Mouse (Mus musculus): Measurements from ENCODE around the gene Rnf186. TPM values are rescaled to one million over a fixed set of nuclear protein-coding genes. Genes with fewer than 3 reads are reported as not detected.

Gene Rnf186
- total and polyA plus RNA-seq, 2 experiments from 2014 or later = not detected

- Histone ChIP-seq H3K27me3 (ENCODE audit: insufficient read depth, low read length) (no peaks in the 10 kb centered on the region; the same call in 1 of the 2 replicates), H3K9me3 (ENCODE audit: low read length) (no peaks in the 10 kb centered on the region), H3K4me3 (ENCODE audit: low read depth, low read length) (no peak overlapping the region), H3K4me1 (ENCODE audit: insufficient read depth, low read length) (peaks cover 4% of the 10 kb centered on the region; the same call in 1 of the 2 replicates), H3K27ac (ENCODE audit: low read depth, low read length) (no peak overlapping the region), H3K36me3 (ENCODE audit: insufficient read depth, low read length) (no peaks in the 10 kb centered on the region), H3K9ac (replicated peaks; ENCODE audit: low read length, poor library complexity, severe bottlenecking) (no peak overlapping the region), H3K4me2 (ENCODE audit: low read depth, low read length, poor library complexity, severe bottlenecking) (0 out of 2 replicates have a peak overlapping the region, but pooled peaks have one; percentile 4)
- no peak for DNase-seq (ENCODE audit: low spot score)
- TF ChIP-seq CTCF (IDR thresholded peaks at IDR 0.05) = no peak
- WGBS = 32% methylated on average over 12 of the region's 12 CpGs
- no peak for ATAC-seq (ENCODE audit: low FRiP score)
These were observed 14.0 kb downstream of the Rnf186 start for GRCm38 (mm10) chr4:138980771-138981420.

GRCm38 (mm10) chr4:138983422-138983821 lies 16.5 kb downstream of the Rnf186 start:
- H3K27ac ChIP-seq (ENCODE audit: low read depth, low read length) = no peak overlapping the region
- 73% methylated on average over 3 of the region's 3 CpGs for WGBS
- TF ChIP-seq CTCF (IDR thresholded peaks at IDR 0.05) = no peak
- ATAC-seq (ENCODE audit: low FRiP score) (no peak), DNase-seq (ENCODE audit: low spot score) (no peak)
- no peaks in the 10 kb centered on the region; the same call in 1 of the 2 replicates for H3K27me3 ChIP-seq (ENCODE audit: insufficient read depth, low read length)
- no peaks in the 10 kb centered on the region for H3K36me3 ChIP-seq (ENCODE audit: insufficient read depth, low read length)
- no peaks in the 10 kb centered on the region for H3K9me3 ChIP-seq (ENCODE audit: low read length)
- no peaks in the 10 kb centered on the region for H3K4me1 ChIP-seq (ENCODE audit: insufficient read depth, low read length)
- H3K4me3 ChIP-seq (ENCODE audit: low read depth, low read length) = no peak overlapping the region
- H3K9ac ChIP-seq (replicated peaks; ENCODE audit: low read length, poor library complexity, severe bottlenecking) = no peak overlapping the region
- H3K4me2 ChIP-seq (ENCODE audit: low read depth, low read length, poor library complexity, severe bottlenecking) = no peak overlapping the region

GRCm38 (mm10) chr4:138984744-138985143 lies 17.8 kb downstream of the Rnf186 start:
- H3K27me3 ChIP-seq (ENCODE audit: insufficient read depth, low read length) = no peaks in the 10 kb centered on the region
- TF ChIP-seq CTCF (IDR thresholded peaks at IDR 0.05) = peak; percentile 54
- no peak overlapping the region for H3K9ac ChIP-seq (replicated peaks; ENCODE audit: low read length, poor library complexity, severe bottlenecking)
- no peaks in the 10 kb centered on the region for H3K4me1 ChIP-seq (ENCODE audit: insufficient read depth, low read length)
- no peak for ATAC-seq (ENCODE audit: low FRiP score)
- no peaks in the 10 kb centered on the region for H3K36me3 ChIP-seq (ENCODE audit: insufficient read depth, low read length)
- no peaks in the 10 kb centered on the region for H3K9me3 ChIP-seq (ENCODE audit: low read length)
- H3K27ac ChIP-seq (ENCODE audit: low read depth, low read length) = no peak overlapping the region
- DNase-seq (ENCODE audit: low spot score) = no peak
- no peak overlapping the region for H3K4me3 ChIP-seq (ENCODE audit: low read depth, low read length)
- no peak overlapping the region for H3K4me2 ChIP-seq (ENCODE audit: low read depth, low read length, poor library complexity, severe bottlenecking)
- 74% methylated on average over 7 of the region's 7 CpGs for WGBS

GRCm38 (mm10) chr4:138986280-138986679 lies 19.4 kb downstream of the Rnf186 start:
- no peak for TF ChIP-seq CTCF (IDR thresholded peaks at IDR 0.05)

GRCm38 (mm10) chr4:138994389-138994788 lies 27.5 kb downstream of the Rnf186 start:
- no peaks in the 10 kb centered on the region for H3K9me3 ChIP-seq (ENCODE audit: low read length)
- ATAC-seq (ENCODE audit: low FRiP score) (no peak), DNase-seq (ENCODE audit: low spot score) (no peak)
- no peak overlapping the region for H3K4me2 ChIP-seq (ENCODE audit: low read depth, low read length, poor library complexity, severe bottlenecking)
- H3K9ac ChIP-seq (replicated peaks; ENCODE audit: low read length, poor library complexity, severe bottlenecking) = no peak overlapping the region
- H3K4me1 ChIP-seq (ENCODE audit: insufficient read depth, low read length) = no peaks in the 10 kb centered on the region
- H3K27me3 ChIP-seq (ENCODE audit: insufficient read depth, low read length) = no peaks in the 10 kb centered on the region
- no peaks in the 10 kb centered on the region for H3K36me3 ChIP-seq (ENCODE audit: insufficient read depth, low read length)
- WGBS = 80% methylated on average over 3 of the region's 3 CpGs
- H3K4me3 ChIP-seq (ENCODE audit: low read depth, low read length) = no peak overlapping the region
- no peak overlapping the region for H3K27ac ChIP-seq (ENCODE audit: low read depth, low read length)
- TF ChIP-seq CTCF (IDR thresholded peaks at IDR 0.05) = no peak

More at GRCm38 (mm10) chr4:138986280-138986679, 19.4 kb downstream of the Rnf186 start:
- Histone ChIP-seq H3K9ac (replicated peaks; ENCODE audit: low read length, poor library complexity, severe bottlenecking) (no peak overlapping the region), H3K4me2 (ENCODE audit: low read depth, low read length, poor library complexity, severe bottlenecking) (no peak overlapping the region), H3K36me3 (ENCODE audit: insufficient read depth, low read length) (no peaks in the 10 kb centered on the region), H3K27me3 (ENCODE audit: insufficient read depth, low read length) (no peaks in the 10 kb centered on the region), H3K9me3 (ENCODE audit: low read length) (no peaks in the 10 kb centered on the region), H3K27ac (ENCODE audit: low read depth, low read length) (no peak overlapping the region), H3K4me1 (ENCODE audit: insufficient read depth, low read length) (no peaks in the 10 kb centered on the region), H3K4me3 (ENCODE audit: low read depth, low read length) (no peak overlapping the region)
- 34% methylated on average over 5 of the region's 5 CpGs for WGBS
- ATAC-seq (ENCODE audit: low FRiP score) (no peak), DNase-seq (ENCODE audit: low spot score) (no peak)

DNA sequence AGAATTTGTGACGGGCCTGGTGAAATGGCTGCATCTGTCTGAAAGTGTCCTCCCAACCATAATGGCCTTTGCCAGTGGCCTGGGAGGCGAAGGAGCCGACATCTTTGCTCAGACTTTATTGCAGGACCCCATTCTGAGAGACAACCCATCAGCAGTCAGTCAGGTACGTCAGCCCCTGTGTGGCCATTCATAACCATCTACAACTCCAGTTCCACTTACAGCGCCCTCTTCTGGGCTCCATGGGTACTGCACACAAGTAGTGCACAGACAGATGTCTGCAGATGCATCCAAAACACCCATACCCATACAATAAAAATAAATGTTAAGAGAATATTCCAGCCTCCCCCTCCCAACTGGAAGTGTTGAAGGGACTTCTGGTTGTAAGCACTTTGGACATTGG lies 29.5 kb downstream of the Rnf186 start:
- TF ChIP-seq CTCF (IDR thresholded peaks at IDR 0.05) = peak; percentile 59

More for the DNA sequence above, 29.5 kb downstream of the Rnf186 start:
- Histone ChIP-seq H3K27me3 (ENCODE audit: insufficient read depth, low read length) (no peaks in the 10 kb centered on the region), H3K4me3 (ENCODE audit: low read depth, low read length) (no peak overlapping the region), H3K4me2 (ENCODE audit: low read depth, low read length, poor library complexity, severe bottlenecking) (no peak overlapping the region), H3K4me1 (ENCODE audit: insufficient read depth, low read length) (no peaks in the 10 kb centered on the region), H3K9me3 (ENCODE audit: low read length) (no peaks in the 10 kb centered on the region), H3K9ac (replicated peaks; ENCODE audit: low read length, poor library complexity, severe bottlenecking) (no peak overlapping the region), H3K36me3 (ENCODE audit: insufficient read depth, low read length) (no peaks in the 10 kb centered on the region), H3K27ac (ENCODE audit: low read depth, low read length) (no peak overlapping the region)
- DNase-seq (ENCODE audit: low spot score) (no peak), ATAC-seq (ENCODE audit: low FRiP score) (no peak)
- 80% methylated on average over 5 of the region's 5 CpGs for WGBS
